Mouse (Mus musculus) forebrain, embryonic 14.5 days (tissue): Measurements from ENCODE around the gene Dpy19l3. TPM values are rescaled to one million over a fixed set of nuclear protein-coding genes. Genes with fewer than 3 reads are reported as not detected.
A peak's percentile ranks its signal among the peaks of the same experiment; 100 is the strongest.

Experiments
- ATAC-seq: fragments of 200-750 bp; cut with Nextera tagmentation; 2 replicates; pipeline ENCODE4 v1.8.0; 2017; ENCODE audit warnings: mild to moderate bottlenecking, moderate library complexity
- DNase-seq: peaks from one replicate; pipeline ENCODE4 v3.0.0-alpha.2; 2015; ENCODE audit warnings: low spot score
- H3K27ac ChIP-seq: fragments of 300-500 bp; sonication (generic); 2 replicates; pipeline ENCODE4 v1.5.1; 2014; ENCODE audit warnings: low read depth, mild to moderate bottlenecking, control low read depth, low read length, moderate library complexity
- H3K27me3 ChIP-seq: fragments of 300-500 bp; sonication (generic); replicated peaks from 2 replicates; pipeline ENCODE4 v1.6.1; 2014; ENCODE audit warnings: low read length, control low read depth, mixed read lengths; ENCODE audit not compliant: control insufficient read depth, insufficient read depth
- H3K36me3 ChIP-seq: fragments of 300-500 bp; sonication (generic); 2 replicates; pipeline ENCODE4 v1.6.1; 2014; ENCODE audit warnings: low read length, control low read depth; ENCODE audit not compliant: control insufficient read depth, insufficient read depth
- H3K4me1 ChIP-seq: fragments of 300-500 bp; sonication (generic); 2 replicates; pipeline ENCODE4 v1.6.1; 2014; ENCODE audit warnings: antibody characterized with exemption, low read length, control low read depth; ENCODE audit not compliant: control insufficient read depth, insufficient read depth
- H3K4me2 ChIP-seq: fragments of 300-500 bp; sonication (generic); 2 replicates; pipeline ENCODE4 v1.6.1; 2014; ENCODE audit warnings: mild to moderate bottlenecking, control low read depth, low read length
- H3K4me3 ChIP-seq: fragments of 300-500 bp; sonication (generic); 2 replicates; pipeline ENCODE4 v1.5.1; 2014; ENCODE audit warnings: low read depth, low read length, control low read depth
- H3K9ac ChIP-seq: fragments of 300-500 bp; sonication (generic); 2 replicates; pipeline ENCODE4 v1.6.1; 2014; ENCODE audit warnings: mild to moderate bottlenecking, low read length, control low read depth, moderate library complexity
- H3K9me3 ChIP-seq: fragments of 300-500 bp; sonication (generic); replicated peaks from 2 replicates; pipeline ENCODE4 v1.6.1; 2016; ENCODE audit warnings: low read length, control low read depth, mixed read lengths; ENCODE audit not compliant: control insufficient read depth
- WGBS: fragments of 180-500 bp; shearing (Covaris S2); extraction: QIAGEN DNeasy Blood & Tissue Kit; methylation state at CpG from one replicate; pipeline ENCODE4 v1.1.7; 2014; 5-methylcytosine and 5-hydroxymethylcytosine counted together
- polyA plus RNA-seq: library from polyadenylated mRNA; unstranded; fragments of >200 nt; fragmentation: Nextera tagmentation; extraction: Ambion mirVana; gene quantifications from 2 replicates; pipeline ENCODE4 v1.2.1, GENCODE M21; 2014

The Dpy19l3 gene
- polyA plus RNA-seq, 1 experiment from 2014 or later = 59.7 TPM

DNA sequence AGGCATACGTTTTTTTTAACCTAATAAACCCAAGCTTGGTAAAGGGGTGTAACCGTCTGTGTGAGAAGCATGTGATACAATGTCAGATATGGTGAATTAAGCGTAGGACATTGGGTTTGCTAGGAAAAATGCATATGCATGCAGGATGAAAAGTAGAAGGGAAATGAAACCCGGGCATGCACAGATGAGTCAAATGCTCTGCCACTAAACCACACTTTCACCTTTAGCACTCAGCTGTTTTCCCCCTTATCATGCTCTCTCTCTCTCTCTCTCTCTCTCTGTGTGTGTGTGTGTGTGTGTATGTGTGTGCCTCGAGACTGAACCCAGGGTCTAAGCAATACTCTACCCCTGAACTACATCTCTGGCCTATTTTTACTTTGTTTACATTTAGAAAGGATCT is 11.9 kb downstream of the Dpy19l3 start:
- WGBS = 83% methylated on average over 5 of the region's 5 CpGs
- H3K4me1 ChIP-seq = no peaks in the 10 kb centered on the region
- DNase-seq (no peak), ATAC-seq (no peak)
- H3K27ac ChIP-seq = no peak overlapping the region
- H3K4me3 ChIP-seq = no peak overlapping the region
- no peaks in the 10 kb centered on the region for H3K27me3 ChIP-seq
- no peaks in the 10 kb centered on the region for H3K9me3 ChIP-seq
- no peak overlapping the region for H3K9ac ChIP-seq
- H3K36me3 ChIP-seq = peaks cover 46% of the 10 kb centered on the region
- no peak overlapping the region for H3K4me2 ChIP-seq

DNA sequence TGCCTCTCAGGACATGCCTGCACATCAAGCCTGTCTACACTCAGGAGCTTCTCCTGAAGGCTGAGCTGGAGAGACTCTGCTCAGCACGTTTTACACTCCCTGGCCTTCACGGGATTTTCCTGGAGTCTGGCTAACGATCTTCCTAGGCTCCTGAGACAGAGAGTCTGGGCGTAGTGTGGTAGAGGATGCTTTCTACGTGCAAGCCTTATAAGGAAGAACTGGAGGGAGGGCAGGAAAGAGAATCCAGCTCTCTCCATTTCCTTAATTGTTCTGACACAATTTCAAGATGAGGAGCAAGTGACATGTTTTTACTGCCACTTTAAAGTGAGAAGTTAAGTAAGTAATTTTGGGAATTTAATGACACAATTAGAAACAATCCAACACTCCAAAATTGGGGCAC is 12.4 kb downstream of the Dpy19l3 start:
- DNase-seq (no peak), ATAC-seq (no peak)
- Histone ChIP-seq H3K9me3 (no peaks in the 10 kb centered on the region), H3K27ac (no peak overlapping the region), H3K4me1 (no peaks in the 10 kb centered on the region), H3K27me3 (no peaks in the 10 kb centered on the region), H3K9ac (no peak overlapping the region), H3K36me3 (peaks cover 42% of the 10 kb centered on the region), H3K4me2 (no peak overlapping the region), H3K4me3 (no peak overlapping the region)
- 50% methylated on average over 5 of the region's 5 CpGs for WGBS

DNA sequence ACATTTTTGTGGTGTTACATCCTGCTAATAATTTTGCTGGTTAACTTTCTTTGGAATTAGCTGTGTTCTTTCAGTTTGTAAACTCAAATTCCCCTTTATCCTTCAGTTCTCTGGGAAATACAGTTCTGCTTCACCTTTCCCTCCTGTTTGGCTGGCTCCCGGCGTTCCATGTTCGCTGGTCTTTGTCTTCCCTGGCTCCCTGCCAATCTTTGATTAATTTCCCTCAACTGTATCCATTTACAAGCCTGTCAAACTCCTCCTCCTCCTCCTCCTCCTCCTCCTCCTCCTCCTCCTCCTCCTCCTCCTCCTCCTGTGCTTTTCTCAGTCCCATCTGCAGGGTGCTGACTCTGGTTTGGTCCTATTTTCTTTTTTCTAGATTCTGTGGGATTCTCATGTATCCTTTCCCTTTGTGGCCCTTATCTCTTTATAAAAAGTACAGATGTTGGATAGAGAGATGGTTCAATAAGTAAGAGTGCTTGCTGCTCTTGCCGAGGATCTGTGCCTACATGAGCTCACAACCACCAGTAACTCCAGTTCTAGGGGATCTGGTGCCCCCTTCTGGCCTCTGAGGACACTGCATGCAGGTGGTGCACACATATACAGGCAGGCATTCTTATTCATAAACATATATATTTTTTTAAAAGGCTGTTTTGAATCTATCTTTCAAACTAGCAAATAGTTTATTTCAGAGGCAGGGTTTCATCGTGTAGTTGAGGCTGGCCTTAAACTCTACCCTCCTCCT is 13.6 kb downstream of the Dpy19l3 start:
- no peak overlapping the region for H3K27ac ChIP-seq
- no peaks in the 10 kb centered on the region for H3K9me3 ChIP-seq
- H3K36me3 ChIP-seq = peaks cover 31% of the 10 kb centered on the region
- peak; percentile 68 for DNase-seq
- H3K4me3 ChIP-seq = no peak overlapping the region
- H3K4me1 ChIP-seq = no peaks in the 10 kb centered on the region
- no peaks in the 10 kb centered on the region for H3K27me3 ChIP-seq
- ATAC-seq = peak; percentile 80; the same call in 1 of the 2 replicates
- 26% methylated on average over 5 of the region's 5 CpGs for WGBS
- H3K9ac ChIP-seq = no peak overlapping the region
- H3K4me2 ChIP-seq = no peak overlapping the region

DNA sequence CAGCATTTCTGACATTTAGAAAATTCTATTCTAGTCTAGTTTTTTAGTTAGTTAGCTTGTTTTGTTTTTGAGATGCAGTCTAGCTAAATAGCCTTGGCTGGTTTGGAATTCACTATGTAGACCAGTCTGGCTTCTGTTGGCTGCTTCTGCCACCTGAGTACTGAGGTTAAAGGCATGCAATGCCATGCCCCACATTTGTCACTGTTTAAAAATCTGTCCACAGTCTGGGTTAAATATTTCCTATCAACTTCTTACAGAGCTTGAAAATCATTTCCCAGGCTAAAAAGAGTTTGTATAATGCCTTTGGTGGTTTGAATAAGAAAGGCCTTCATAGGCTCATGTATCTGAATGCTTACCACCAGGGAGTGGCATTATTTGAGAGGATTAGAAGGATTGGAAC is 15.4 kb downstream of the Dpy19l3 start:
- no peak overlapping the region for H3K4me2 ChIP-seq
- no peak overlapping the region for H3K27ac ChIP-seq
- DNase-seq (no peak), ATAC-seq (no peak)
- H3K4me3 ChIP-seq = no peak overlapping the region
- H3K36me3 ChIP-seq = peaks cover 17% of the 10 kb centered on the region
- no peaks in the 10 kb centered on the region for H3K9me3 ChIP-seq
- no peaks in the 10 kb centered on the region for H3K27me3 ChIP-seq
- H3K4me1 ChIP-seq = 0 out of 2 replicates have a peak, but pooled peaks cover 2% of the 10 kb centered on the region
- H3K9ac ChIP-seq = no peak overlapping the region

DNA sequence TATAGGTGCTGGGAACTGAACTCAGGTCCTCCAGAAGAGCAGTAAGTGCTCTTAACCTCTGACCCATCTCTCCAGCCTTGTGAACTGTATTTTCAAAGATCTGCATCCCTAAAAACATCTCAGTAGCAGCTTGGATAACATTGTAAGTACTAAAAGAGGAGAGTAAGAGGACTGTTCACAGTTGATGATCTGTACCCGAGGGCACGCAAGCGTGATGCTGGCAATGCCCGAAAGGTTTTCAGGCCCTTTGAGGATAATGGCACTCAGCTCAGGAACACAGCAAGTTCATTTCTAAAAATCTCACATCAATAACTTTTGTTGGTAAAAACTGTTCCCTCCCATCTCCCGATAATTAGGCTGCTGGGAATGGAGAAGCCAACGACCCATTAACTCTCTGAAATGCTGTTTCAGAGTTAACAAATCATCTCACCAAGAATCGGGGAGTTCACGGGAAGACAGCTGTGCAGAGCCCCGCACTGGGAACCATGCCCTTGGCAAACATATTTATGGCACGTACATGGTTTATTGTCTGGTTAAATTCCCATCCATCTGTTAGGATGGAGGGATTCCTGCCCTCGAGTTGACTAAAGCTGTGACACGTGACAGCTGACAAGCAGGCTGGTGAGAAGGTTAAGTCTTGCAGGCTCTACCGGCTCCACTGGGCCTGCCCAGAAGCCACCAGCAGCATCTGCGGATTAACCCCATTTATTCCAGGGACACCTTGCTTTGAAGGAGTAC is 20.8 kb downstream of the Dpy19l3 start:
- Histone ChIP-seq H3K27ac (peak overlapping the region; percentile 91), H3K9me3 (no peaks in the 10 kb centered on the region), H3K36me3 (peaks cover 7% of the 10 kb centered on the region; the same call in 1 of the 2 replicates), H3K4me2 (no peak overlapping the region), H3K4me1 (0 out of 2 replicates have a peak, but pooled peaks cover 7% of the 10 kb centered on the region), H3K27me3 (no peaks in the 10 kb centered on the region), H3K9ac (no peak overlapping the region), H3K4me3 (no peak overlapping the region)
- WGBS = 29% methylated on average over 14 of the region's 14 CpGs
- ATAC-seq (peak; percentile 81), DNase-seq (peak; percentile 88)

DNA sequence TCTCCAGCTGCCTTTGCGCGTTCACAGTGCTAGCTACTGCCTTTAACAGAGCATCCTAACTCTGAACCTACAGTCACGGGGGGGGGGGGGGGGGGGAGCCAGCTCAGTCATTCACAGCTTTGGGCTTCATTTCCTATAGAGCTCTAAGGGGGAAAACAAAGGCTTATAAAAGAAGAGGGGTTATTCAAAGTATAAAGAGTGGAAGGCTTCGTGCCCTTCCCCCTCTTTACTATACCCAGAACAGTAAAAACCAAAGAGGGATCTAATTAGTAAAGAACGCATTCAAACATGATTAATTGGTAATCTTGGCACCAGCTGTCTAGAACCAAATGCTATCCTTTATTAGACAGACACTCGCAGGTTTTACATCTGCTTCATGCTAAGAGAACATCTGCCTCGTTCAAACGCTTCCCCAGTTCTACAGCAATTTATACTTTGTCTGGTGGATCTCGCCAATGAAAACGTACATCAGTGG is 21.6 kb downstream of the Dpy19l3 start:
- peak overlapping the region; percentile 91 for H3K27ac ChIP-seq
- H3K4me2 ChIP-seq = no peak overlapping the region
- 13% methylated on average over 10 of the region's 10 CpGs for WGBS
- 0 out of 2 replicates have a peak, but pooled peaks cover 7% of the 10 kb centered on the region for H3K4me1 ChIP-seq
- H3K4me3 ChIP-seq = no peak overlapping the region
- H3K9me3 ChIP-seq = no peaks in the 10 kb centered on the region
- peaks cover 11% of the 10 kb centered on the region; the same call in 1 of the 2 replicates for H3K36me3 ChIP-seq
- peak; percentile 86 for DNase-seq
- peak; percentile 75 for ATAC-seq
- no peak overlapping the region for H3K9ac ChIP-seq
- H3K27me3 ChIP-seq = no peaks in the 10 kb centered on the region

DNA sequence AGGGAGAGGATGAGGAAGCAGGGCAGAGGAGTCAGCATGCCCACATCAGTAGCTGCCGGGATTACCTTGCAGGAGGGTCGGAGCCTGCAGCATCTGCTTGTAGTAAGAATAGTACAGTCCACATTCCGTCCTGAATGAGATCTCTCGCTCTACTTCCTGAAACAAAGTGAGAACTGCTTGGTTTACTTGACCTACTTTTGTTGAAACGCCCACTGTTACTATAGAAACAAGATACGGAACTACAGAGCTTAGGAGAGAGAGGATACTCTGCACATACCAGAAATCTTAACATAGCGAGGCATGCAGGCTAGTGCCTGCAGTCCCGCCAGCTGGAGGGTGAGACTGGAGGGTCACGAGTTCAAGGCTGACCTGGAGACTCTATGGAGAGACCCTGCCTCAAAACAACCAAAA is 24.6 kb downstream of the Dpy19l3 start:
- Histone ChIP-seq H3K9me3 (no peaks in the 10 kb centered on the region), H3K9ac (no peak overlapping the region), H3K4me1 (0 out of 2 replicates have a peak, but pooled peaks cover 7% of the 10 kb centered on the region), H3K27ac (no peak overlapping the region), H3K4me3 (no peak overlapping the region), H3K36me3 (peaks cover 17% of the 10 kb centered on the region), H3K27me3 (no peaks in the 10 kb centered on the region), H3K4me2 (no peak overlapping the region)
- 89% methylated on average over 9 of the region's 9 CpGs for WGBS
- ATAC-seq (no peak), DNase-seq (no peak)

DNA sequence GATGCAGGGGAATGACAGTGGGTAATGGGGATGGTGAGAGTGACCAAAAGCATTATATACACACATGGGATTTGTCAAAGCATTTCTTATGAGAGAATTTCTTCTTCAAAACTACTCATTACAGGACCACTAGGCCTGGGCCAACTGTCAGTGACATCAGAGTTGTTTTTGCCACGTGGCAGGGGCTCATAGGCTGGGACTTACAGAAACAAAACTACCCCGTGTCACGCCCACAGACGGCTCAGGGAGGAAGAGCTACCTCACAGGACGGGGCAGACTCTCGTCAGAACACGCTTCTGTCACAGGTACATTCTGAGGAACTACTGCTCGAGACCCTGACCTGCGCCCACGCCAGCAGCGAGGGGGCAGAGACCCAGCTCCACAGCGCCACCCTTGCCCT is 25.9 kb downstream of the Dpy19l3 start:
- H3K27me3 ChIP-seq = no peaks in the 10 kb centered on the region
- no peak overlapping the region for H3K27ac ChIP-seq
- 97% methylated on average over 12 of the region's 12 CpGs for WGBS
- 0 out of 2 replicates have a peak, but pooled peaks cover 4% of the 10 kb centered on the region for H3K4me1 ChIP-seq
- H3K36me3 ChIP-seq = peaks cover 27% of the 10 kb centered on the region
- no peak for ATAC-seq
- H3K4me2 ChIP-seq = no peak overlapping the region
- no peaks in the 10 kb centered on the region for H3K9me3 ChIP-seq
- no peak overlapping the region for H3K4me3 ChIP-seq
- no peak for DNase-seq
- H3K9ac ChIP-seq = no peak overlapping the region

DNA sequence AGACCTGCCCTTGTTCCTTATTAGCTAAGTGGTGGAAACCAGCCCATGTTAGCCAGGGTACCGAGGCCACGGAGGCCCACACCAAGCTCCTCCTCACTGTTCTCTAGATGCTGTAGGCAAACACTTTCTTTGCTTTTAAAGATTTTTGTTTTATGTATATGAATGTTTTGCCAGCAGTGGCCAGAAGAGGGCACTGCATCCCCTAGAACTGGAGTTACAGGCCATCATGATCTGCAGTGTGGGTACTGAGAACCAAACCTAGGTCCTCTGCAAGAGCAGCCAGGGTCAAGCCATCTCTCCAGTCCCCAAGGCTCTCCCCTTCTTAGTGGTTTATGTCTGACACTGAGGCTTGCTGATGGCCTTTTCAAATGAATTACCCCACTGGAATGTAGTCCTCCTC is 31.2 kb downstream of the Dpy19l3 start:
- no peak for ATAC-seq
- H3K9me3 ChIP-seq = no peaks in the 10 kb centered on the region
- H3K9ac ChIP-seq = no peak overlapping the region
- H3K36me3 ChIP-seq = peaks cover 55% of the 10 kb centered on the region
- WGBS = 94% methylated on average over 2 of the region's 2 CpGs
- H3K4me2 ChIP-seq = no peak overlapping the region
- no peak for DNase-seq
- no peaks in the 10 kb centered on the region for H3K27me3 ChIP-seq
- H3K4me1 ChIP-seq = no peaks in the 10 kb centered on the region
- no peak overlapping the region for H3K27ac ChIP-seq
- H3K4me3 ChIP-seq = no peak overlapping the region
